Mouse (Mus musculus): ENCODE measurements around the gene Ganab.
"Not testable (repeated sequence)": the region's sequence is repeated elsewhere in the genome, so short reads cannot be mapped to it uniquely, and the experiment has no call there.

The Ganab gene

DNA sequence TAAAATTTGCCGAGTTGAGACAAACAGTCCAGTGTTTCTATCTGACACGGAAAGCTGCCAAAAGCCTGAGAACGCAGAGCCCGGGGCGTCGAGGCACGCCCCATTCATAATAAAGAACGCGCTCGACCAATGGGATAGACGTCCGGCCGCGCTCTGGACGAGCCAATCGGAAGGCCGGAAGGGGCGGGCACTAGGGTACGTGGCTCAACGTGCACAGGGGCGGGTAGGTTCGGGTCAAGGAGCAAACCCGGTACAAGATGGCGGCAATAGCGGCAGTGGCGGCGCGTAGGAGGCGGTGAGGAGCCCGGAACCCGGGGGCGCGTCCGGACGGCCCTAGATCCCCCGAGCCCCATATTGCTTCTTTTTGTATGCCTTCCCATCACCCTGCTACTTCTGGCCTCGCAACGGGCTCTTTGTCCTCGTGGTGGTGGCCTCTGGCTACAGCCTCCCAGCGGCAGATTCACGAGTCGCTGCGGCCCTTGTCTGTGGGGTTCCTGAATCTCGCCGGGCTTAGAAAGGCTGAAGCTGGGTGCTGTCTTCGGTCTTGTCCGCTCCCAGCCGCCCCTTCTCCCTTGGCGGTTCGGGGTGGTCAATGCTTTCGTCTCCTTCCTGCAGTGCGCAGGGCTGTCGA is at the start of gene Ganab:
Gene Ganab (plus strand): TSS at position 207 of the 631 bp plus-strand sequence.
- peak; percentile 91 for DNase-seq (ENCODE audit: extremely low read depth, low read depth)

DNA sequence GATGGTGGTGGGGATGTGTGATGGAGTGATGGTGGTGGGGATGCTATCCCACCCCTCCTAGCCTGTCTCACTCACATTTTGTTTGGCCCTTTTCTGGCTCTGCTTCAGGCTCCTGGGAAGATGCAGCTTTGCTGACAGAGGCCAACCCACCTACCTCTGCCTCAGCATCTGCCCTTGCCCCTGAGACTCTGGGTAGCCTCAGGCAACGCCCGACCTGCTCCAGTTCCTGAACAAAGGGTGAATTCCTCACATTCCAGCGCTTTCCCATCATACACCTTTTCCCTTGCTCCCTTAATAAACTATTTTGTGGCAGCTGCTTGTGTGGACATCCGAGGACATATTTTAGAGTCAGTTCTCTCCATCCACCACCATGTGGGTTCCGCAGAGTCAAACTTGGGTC is 49.5 kb upstream of the Ganab start:
- DNase-seq (ENCODE audit: extremely low read depth, low read depth): no peak

DNA sequence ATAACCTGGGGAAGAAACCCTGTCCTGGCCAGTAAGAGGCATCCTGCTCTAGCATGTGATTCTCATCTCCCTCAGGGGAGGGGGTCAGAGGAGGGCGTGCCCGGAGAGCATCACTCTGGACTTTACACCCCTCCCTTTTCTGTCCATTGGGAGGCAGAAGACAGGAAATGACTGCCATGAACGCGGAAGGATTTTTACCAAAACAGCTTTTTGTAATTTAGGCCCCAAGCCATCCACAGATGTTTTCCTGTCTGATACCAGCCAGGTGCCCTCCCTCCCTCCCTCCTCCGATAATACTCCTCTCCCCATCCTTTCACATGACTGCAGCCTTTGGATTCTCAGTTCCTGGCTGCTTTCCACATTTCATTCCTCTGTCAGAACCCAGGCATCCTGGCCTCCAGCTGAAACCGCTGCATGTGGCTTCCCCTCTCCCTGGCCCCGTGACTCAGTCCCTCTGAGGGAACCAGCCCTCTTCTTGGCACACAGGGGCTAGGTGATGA is 47.4 kb upstream of the Ganab start, which contains the start of gene Lrrn4cl:
Gene Lrrn4cl (plus strand): TSS at position 367 of the 500 bp plus-strand sequence.
- no peak for DNase-seq (ENCODE audit: extremely low read depth, low read depth)

DNA sequence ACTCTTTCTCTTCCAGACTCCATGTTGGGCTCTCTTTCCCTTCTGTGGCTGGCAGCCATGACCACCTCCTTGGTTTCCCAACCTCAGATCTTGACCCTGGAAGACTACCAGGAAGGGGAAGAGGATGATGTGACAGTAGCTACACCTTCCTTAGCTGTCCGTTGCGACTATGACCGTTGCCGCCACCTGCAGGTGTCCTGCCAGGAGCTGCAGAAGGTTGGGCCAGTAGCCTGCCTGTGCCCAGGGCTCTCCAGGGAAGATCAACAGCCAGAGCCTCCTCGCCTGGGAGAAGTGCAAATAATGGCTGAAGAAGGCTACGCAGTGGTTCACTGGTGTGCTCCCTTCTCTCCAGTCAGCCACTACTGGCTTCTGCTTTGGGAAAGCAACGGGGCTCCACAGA is 46.2 kb upstream of the Ganab start:
- DNase-seq (ENCODE audit: extremely low read depth, low read depth): no peak

DNA sequence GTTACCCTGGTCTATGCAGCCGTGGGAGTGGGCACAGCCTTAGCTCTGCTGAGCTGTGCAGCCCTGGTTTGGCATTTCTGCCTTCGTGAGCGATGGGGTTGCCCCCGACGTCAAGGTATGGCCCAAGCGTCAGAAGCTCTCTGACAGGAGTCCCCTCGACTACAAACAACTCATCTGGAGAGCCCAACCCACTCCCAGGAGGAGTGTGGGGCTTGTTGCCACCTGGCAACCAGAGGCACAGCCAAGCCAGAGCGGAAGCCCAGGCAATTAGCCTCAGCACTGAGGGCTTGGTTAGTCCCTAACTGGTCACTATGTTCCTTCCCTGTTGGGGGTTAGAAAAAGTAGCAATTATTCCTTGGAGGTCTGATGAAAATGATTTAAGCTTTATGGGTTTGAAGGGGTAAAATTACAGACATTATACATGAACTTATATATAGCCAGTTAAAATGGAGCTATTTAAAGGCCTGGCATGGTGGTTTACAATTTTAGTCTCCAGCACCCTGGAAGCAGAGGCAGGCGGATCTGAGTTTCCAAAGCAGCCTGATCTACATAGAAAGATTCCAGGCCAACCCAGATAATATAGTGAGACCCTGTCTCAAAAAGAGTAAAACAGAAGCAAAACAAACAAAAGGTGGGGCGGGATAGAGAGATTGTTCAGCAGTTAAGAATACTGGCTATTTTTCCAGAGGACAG is 45.5 kb upstream of the Ganab start:
- DNase-seq (ENCODE audit: extremely low read depth, low read depth): no peak

DNA sequence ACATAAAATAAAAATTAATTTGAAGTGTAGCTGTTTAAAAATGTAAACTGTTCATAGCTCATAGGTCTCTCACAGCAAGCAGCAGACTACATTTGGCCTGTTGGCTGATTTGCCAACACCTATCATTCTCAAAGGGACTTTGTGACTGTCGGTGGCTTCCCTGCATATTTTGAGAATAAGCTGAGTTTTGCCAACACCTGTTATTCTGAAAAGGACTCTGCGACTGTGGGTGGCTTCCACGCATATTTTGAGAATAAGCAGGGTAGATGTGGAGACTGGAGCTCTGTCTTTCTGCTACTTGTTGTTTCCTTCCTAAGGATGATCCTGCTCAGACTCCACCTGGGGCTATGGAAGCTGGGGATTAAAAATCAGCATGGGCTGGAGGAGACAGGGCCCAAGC is 44.8 kb upstream of the Ganab start:
- no peak for DNase-seq (ENCODE audit: extremely low read depth, low read depth)

DNA sequence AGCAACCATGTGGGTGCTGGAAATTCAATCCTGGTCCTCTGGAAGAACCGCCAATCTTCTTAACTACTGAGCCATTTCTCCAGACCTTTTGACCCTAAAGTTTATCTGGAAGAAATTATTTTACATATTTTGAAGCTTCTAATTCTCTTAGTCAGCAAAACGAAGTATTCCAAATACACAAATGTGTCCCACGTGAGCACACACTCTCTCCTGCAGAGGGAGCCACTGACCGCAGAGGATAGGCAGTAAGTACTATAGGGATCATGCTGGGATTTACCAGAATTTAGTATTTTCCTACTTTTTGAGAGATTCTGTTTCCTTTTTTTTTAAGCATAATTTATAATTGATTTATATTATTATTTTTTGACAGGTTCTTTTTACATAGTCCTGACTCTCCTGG is 40.2 kb upstream of the Ganab start:
- peak; percentile 43 for DNase-seq (ENCODE audit: extremely low read depth, low read depth)

DNA sequence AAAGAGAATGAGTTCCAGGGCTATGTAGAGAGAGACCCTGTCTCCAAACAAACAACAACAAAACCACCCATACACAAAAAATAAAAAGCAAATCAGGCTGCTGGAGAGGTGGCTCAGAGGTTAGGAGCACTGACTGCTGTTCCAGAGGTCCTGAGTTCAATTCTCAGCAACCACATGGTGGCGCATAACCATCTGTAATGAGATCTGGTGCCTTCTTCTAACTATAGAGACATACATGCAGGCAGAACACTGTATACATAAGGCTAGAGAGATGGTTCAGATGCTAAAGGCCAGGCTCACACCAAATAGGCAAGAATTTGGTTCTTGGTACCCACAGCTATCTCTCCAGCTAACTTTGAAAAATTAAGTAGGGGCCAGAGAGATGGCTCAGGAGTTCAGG is 38.9 kb upstream of the Ganab start:
- no peak for DNase-seq (ENCODE audit: extremely low read depth, low read depth)

DNA sequence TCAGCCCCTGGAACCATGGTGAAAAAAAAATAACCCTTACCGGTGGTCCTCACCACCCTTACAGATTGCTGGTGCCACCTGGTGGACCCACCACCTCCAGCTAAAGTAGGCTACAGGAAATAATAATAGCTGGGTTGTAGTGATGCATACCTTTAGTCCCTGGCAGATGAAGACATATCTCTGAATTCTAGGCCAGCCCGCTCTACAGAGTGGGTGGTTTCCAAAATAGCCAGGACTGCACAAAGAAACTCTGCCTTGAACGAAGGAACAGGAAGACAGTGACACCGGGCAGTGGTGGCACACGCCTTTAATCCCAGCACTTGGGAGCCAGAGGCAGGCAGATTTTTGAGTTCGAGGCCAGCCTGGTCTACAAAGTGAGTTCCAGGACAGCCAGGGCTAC is 33.6 kb upstream of the Ganab start:
- DNase-seq (ENCODE audit: extremely low read depth, low read depth): no peak

DNA sequence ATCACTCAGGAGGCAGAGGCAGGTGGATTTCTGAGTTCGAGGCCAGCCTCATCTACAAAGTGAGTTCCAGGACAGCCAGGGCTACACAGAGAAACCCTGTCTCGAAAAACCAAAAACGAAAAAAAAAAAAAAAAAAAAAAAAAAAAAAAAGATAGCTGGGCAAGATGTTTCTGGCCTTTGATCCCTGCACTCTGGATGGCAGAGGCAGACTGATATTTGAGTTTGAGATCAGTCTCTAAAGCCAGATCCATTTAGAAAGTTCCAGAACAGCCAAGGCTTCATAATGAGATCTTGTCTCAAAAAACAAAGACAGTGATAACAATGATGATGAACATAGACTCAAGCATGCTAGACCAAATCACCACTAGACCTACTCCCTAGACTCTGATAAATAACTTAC is 27.5 kb upstream of the Ganab start:
- DNase-seq (ENCODE audit: extremely low read depth, low read depth): not testable (repeated sequence)

DNA sequence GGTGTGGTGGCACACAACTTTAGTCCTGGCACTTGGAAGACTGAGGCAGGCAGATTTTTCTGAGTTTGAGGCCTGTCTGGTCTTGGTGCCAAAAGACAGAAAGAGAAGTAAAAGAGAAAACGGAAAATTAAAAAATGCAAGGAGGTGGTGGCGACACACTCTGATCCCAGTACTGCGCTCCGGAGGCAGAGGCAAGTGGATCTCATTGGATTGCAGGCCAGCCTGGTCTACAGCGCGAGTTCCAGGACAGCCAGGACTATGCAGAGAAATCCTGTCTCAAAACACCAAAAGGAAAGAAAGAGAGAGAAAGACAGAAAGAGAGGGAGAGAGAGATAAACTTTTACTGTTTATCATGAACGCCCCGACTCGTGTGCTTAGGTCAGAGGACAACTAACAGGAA is 27.0 kb upstream of the Ganab start:
- DNase-seq (ENCODE audit: extremely low read depth, low read depth): no peak

DNA sequence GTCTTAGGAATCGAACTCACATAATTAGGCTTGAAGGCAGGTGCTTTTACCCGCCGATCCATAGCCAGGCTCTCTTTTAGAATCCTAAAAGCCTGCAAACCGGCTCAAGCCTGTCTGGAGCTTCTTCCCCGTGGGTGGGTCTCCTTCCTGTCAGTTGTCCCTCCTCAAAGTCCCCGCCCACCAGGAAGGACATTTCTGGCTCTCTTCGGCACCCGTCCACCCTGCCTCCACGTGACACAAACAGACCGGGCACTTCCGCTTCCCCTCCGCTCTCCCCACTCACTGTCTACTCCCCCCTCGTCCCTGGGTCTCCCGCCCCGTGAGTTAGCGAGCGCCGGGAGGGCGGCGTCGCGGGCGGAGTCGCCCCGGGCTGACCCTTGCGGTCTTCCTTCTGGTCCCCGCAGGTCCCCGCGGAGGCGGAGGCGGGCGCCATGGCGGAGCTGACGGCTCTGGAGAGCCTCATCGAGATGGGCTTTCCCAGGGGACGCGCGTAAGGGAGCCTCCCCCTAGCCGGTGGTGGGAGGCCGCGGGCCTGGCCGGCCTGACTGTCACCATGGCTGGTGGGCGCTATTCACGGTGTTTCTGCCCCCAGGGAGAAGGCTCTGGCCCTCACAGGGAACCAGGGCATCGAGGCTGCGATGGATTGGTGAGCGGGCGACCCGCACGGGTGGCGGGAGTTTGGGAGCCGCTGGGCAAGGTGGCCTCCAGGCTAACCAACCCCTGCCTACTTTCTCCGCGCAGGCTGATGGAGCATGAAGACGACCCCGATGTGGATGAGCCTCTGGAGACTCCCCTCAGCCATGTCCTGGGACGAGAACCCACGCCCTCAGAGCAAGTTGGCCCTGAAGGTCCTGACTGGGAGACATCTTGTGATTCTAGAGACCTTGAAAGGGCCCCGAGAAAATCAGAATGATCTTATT is 26.3 kb upstream of the Ganab start, which contains the start of gene Ubxn1:
Gene Ubxn1 (plus strand): TSS at position 230 of the 920 bp plus-strand sequence.
- peak; percentile 96 for DNase-seq (ENCODE audit: extremely low read depth, low read depth)

DNA sequence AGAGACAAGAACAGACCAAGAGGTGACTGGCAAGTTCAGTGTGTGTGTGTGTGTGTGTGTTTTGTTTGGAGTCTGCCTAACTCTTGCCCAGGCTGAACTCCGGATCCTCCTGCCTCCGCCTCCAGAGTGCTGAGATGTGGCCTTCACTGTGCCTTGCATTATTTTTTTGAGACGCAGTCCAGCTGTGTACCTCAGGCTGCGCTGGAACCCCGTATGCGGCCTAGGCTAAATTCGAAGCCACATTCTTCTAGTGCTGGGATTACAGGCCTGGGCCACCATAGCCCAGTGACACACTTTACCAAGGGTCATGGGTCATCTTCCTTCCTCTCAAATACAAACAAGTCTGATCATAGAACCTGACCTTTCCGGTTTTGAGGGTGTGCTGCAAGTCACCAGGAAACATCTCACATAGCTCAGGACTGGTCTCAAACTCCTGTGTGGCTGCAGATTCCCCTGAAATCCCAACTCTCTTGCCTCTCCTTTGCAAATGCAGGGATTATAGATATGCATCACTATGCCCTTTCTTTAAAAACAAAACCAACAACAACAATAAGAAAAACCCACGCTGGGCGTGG is 25.5 kb upstream of the Ganab start:
- no peak for DNase-seq (ENCODE audit: extremely low read depth, low read depth)

DNA sequence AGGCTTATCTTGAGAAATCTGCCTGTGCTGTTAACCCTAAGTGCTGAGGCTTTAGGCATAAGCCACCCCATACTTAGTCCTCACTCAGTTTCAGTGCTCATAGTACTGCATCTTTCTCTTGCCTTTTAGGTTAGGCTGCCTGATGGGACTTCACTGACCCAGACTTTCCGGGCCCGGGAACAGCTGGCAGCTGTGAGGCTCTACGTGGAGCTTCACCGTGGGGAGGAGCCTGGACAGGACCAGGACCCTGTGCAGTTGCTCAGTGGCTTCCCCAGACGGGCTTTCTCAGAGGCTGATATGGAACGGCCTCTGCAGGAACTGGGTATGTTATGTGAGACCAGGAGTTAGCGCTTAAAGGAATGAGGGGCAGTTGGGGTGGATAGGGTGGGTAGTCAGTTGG is 22.8 kb upstream of the Ganab start:
- DNase-seq (ENCODE audit: extremely low read depth, low read depth): no peak

DNA sequence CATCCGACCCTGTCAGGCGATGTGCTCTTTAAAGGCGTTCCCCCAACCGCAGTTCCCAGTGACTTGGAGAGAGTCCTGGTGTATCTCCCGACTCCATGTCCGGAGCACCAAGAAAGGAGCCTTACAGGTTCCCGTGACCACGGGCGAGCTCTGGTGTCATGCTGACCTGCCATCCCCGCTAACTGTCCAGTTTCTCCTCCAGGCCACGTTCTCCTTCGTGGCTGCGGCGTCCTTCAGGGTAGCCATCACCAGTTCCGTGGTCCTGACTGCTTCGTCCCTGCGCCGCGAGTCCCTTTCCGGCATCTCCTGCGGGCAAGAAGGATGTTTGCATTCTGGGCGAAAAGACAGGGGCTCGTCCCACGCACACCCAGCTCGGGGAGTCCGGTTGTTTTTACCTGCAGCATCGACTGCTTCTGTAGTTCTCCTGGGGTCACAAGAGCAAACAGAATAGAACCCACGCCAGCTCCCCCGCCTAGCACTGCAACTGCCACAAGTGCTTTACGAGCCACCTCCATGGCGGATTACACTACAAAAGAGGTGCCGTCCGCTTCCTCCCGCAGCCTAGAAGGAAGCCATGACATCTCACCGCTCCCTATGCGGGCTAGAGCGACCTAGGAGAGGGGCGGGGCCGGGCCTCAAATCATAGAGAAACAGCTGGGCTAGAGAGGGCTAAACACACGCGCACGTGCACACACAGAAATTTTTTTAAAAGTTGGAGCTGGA is 17.4 kb upstream of the Ganab start, which contains the start of gene Uqcc3:
Gene Uqcc3 (minus strand): TSS at position 613 of the 723 bp plus-strand sequence.
- peak; percentile 81 for DNase-seq (ENCODE audit: extremely low read depth, low read depth)

DNA sequence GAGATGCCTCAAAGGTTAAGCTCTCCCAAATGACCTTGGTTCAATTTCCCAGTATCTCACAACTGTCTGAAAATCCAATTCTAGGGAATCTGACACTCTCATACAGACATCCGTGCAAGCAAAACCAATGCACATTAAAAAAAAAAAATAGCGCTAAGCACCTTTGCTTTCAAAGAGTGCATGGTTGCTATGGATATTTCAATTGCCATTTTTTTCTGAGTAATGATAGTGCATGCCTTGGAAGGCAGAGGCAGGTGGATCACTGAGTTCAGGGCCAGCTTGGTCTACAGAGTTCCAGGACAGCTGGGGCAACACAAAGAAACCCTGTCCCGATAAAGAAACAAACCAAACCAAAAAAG is 16.9 kb upstream of the Ganab start:
- DNase-seq (ENCODE audit: extremely low read depth, low read depth): no peak

DNA sequence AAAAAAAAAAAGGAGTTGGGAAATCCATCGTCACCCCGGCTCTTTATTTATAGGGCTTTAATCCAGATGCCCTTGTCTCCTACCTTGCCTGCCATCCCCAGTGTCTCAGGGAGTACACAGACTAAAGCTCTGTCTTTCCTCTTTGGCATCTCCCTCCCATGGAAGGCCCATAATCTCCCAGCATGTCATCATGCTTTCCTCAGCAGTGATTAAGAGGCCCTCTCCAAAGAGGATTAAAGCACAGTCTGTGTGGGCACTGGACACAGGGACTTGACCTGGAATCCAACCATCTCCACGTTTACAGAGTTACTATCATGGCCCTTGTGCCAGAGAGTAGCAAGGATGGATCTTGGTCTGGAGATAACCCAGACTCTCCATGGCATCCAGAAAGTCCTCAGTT is 14.3 kb upstream of the Ganab start, which contains the start of the genes Lbhd1 and Gm49403:
Gene Lbhd1 (plus strand): TSS at position 117 of the 400 bp plus-strand sequence.
Gene Gm49403 (plus strand): TSS at position 315 of the 400 bp plus-strand sequence.
- DNase-seq (ENCODE audit: extremely low read depth, low read depth): no peak

DNA sequence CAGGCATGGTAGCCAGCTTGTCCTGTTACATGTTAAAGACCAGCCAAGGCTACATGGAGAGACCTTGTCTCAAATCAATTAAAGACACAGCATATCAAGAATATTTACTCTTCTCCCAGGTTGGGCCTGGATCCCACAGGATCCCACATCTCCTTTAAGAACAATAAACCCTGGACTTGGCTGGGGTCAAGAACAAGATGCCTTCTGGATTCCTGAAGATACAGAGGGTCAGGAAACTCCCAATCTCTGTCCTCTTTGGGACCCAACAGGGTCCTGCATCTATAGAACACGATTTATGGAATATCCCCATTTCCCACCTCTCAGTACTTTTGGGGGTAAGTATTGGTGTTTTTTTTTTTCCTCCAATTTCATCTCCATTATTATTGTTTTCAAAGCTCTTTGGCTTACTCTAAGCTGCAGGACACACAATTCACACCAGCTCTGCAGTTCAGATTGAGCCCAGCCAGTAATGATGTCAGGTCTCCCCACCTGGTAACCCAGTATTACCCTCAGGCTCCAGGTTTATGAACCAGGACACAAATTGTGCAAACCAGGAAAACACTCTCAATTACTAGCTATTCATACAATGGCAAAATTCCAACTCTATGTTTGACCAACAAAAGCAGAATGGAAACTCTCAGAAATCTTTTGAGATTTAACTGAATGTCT is 10.8 kb upstream of the Ganab start:
- no peak for DNase-seq (ENCODE audit: extremely low read depth, low read depth)

DNA sequence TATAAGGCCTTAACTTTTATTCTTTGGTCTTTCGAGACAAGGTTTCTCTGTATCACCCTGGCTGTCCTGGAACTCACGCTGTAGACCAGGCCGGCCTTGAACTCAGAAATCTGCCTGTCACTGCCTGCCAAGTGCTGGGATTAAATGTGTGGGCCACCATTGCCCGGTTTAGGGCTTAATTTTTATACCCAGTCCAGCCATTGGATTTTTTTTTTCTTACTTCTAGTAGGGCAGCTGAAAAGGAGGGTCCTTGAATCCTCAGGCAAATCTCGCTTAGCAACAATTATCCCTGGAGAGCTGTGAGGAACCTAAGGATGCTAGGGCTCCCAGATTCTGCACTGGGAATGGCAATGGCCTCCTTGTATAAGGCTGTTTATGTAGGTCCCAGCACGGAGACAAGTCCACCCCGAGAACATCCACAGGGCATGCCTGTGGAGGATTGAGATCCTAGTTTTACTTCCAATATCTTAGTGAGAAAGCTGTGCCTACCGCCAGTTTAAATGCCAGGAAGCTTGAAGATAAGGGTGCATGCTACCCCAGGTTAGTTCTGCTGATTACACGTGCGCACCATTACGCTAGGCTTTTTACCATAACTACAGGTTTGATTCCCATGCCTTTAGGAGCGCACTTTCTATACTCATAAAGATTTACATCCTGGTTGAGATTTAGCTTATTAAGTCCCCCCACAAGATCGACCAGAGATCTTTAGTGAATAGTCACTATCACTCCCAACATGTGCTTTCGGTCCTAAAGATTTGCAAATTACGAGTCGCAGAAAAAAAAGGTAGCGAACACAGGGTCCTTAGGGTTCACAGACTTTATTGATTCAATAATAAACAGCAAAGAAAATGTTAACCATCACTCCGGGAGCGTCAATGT is 10.0 kb upstream of the Ganab start:
- no peak for DNase-seq (ENCODE audit: extremely low read depth, low read depth)

Measured in MEL-GATA-1-ER (cell line).